Mouse (Mus musculus) heart, adult 2 months (tissue): ENCODE data around the gene Dgcr2.

Experiments
- EP300 ChIP-seq: fragments of 200-500 bp; IDR thresholded peaks from 2 replicates; pipeline ENCODE4 v1.6.1; 2011; ENCODE audit warnings: low read depth, low read length, control low read depth; ENCODE audit not compliant: insufficient read depth
- POLR2A ChIP-seq: fragments of 200-500 bp; IDR thresholded peaks from 2 replicates; pipeline ENCODE4 v1.6.1; 2011; ENCODE audit warnings: mild to moderate bottlenecking, low read depth, low read length, control low read depth; ENCODE audit not compliant: insufficient read depth

GRCm38 (mm10) chr16:17848431-17848830, 49.9 kb downstream of the Dgcr2 start:
- no peak for TF ChIP-seq POLR2A
- no peak for TF ChIP-seq EP300
